In the genomic region with DNA sequence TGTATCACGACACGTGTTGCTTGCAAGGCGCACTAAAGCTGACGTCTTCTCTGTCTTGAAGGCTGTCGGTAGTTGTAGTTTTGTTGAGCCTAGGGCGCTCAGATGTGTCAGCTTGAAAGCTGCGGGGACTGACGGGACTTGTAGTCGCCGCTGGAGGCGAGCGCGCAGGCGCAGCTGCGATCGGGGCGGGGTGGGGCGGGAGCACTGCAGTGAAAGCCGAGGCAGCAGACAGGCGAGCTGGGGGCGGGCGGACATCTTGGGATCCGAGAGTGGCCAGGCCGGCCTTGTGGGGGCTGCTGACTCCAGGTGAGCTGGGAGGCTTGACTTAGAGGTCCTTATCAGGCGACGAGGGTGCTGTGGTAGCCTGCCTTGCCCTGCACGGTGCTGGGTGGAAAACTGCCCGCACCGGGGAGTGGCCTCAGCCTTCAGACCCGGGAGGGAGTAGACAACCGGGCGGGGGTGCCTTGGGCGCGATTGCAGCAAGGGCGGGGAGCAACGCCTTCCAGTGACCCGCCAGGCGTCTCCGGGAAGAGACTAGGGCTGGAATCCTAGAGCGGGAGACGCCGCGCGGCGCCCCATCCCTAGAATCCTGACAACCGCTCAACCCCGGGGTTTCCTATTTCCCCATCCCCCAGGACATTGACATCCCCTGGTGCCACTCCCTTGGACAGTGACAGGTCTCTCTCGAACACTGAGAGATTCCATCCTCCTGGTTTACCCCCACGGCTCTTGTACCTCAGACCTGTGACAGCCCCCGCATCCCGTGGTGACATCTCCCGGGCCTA, we compare ENCODE assay signal across 8 mouse cellular contexts. TPM values are rescaled to one million over a fixed set of nuclear protein-coding genes. Genes with fewer than 3 reads are reported as not detected.
A peak's percentile ranks its signal among the peaks of the same experiment; 100 is the strongest.
DNase-seq lines count a peak whose midpoint lies in the region; ATAC-seq and TF ChIP-seq lines count a peak whose summit lies in the region.

Ap2m1 (plus strand) TSS at position 183 of the 785 bp plus-strand sequence.

- peaks cover 29% of the 10 kb centered on the region for H3K4me1 ChIP-seq in heart, embryonic 12.5 days (replicated peaks)
- H3K4me1 ChIP-seq in kidney, postnatal 0 days (replicated peaks; ENCODE audit: insufficient read depth, low read length), result peaks cover 11% of the 10 kb centered on the region
- H3K4me1 ChIP-seq in liver, embryonic 11.5 days (replicated peaks; ENCODE audit: control insufficient read depth, insufficient read depth, low read length), result peaks cover 27% of the 10 kb centered on the region
- peaks cover 21% of the 10 kb centered on the region for H3K4me1 ChIP-seq in stomach, embryonic 14.5 days (ENCODE audit: control insufficient read depth, insufficient read depth, low read length)

- WGBS in heart, embryonic 12.5 days, result under 1% methylated on average over 52 of the region's 52 CpGs
- under 1% methylated on average over 50 of the region's 52 CpGs for WGBS in kidney, postnatal 0 days
- WGBS in liver, embryonic 11.5 days, result under 1% methylated on average over 52 of the region's 52 CpGs
- under 1% methylated on average over 49 of the region's 52 CpGs for WGBS in stomach, embryonic 14.5 days

- no peaks in the 10 kb centered on the region for H3K9me3 ChIP-seq in heart, embryonic 12.5 days (replicated peaks)
- H3K9me3 ChIP-seq in kidney, postnatal 0 days (replicated peaks; ENCODE audit: low read length), result no peaks in the 10 kb centered on the region
- no peaks in the 10 kb centered on the region for H3K9me3 ChIP-seq in liver, embryonic 11.5 days (ENCODE audit: control insufficient read depth, low read length)
- no peaks in the 10 kb centered on the region for H3K9me3 ChIP-seq in stomach, embryonic 14.5 days (ENCODE audit: control insufficient read depth, low read depth, low read length)

- H3K36me3 ChIP-seq in heart, embryonic 12.5 days, result peaks cover 61% of the 10 kb centered on the region
- peaks cover 33% of the 10 kb centered on the region for H3K36me3 ChIP-seq in kidney, postnatal 0 days (ENCODE audit: insufficient read depth, low read length)
- H3K36me3 ChIP-seq in liver, embryonic 11.5 days (ENCODE audit: control insufficient read depth, insufficient read depth, low read length), result peaks cover 40% of the 10 kb centered on the region
- peaks cover 52% of the 10 kb centered on the region for H3K36me3 ChIP-seq in stomach, embryonic 14.5 days (ENCODE audit: control insufficient read depth, insufficient read depth, low read length)

- TF ChIP-seq CTCF in kidney, postnatal 0 days (IDR thresholded peaks at IDR 0.05; ENCODE audit: low read depth), result no peak

- H3K4me3 ChIP-seq in heart, embryonic 12.5 days, result peak within 1 kb of the TSS; percentile 83
- peak within 1 kb of the TSS; percentile 70 for H3K4me3 ChIP-seq in kidney, postnatal 0 days (replicated peaks; ENCODE audit: low read depth, low read length)
- peak within 1 kb of the TSS; percentile 76 for H3K4me3 ChIP-seq in liver, embryonic 11.5 days (ENCODE audit: low read depth, low read length)
- peak within 1 kb of the TSS; percentile 75 for H3K4me3 ChIP-seq in stomach, embryonic 14.5 days (ENCODE audit: low read depth, low read length)

- no peaks in the 10 kb centered on the region for H3K27me3 ChIP-seq in heart, embryonic 12.5 days (replicated peaks)
- H3K27me3 ChIP-seq in kidney, postnatal 0 days (ENCODE audit: insufficient read depth, low read length), result no peaks in the 10 kb centered on the region
- H3K27me3 ChIP-seq in liver, embryonic 11.5 days (replicated peaks; ENCODE audit: control insufficient read depth, insufficient read depth, low read length), result no peaks in the 10 kb centered on the region
- H3K27me3 ChIP-seq in stomach, embryonic 14.5 days (ENCODE audit: control insufficient read depth, insufficient read depth, low read length), result no peaks in the 10 kb centered on the region

- peak; percentile 92 for ATAC-seq in erythroid progenitor cell, adult 5-6 weeks (replicated peaks; ENCODE audit: low FRiP score, poor library complexity, severe bottlenecking)
- ATAC-seq in heart, embryonic 12.5 days (ENCODE audit: insufficient number of reproducible peaks, low FRiP score), result peak; percentile 97
- peak; percentile 96 for ATAC-seq in kidney, postnatal 0 days (replicated peaks; ENCODE audit: low FRiP score, low read depth)
- peak; percentile 95 for ATAC-seq in liver, embryonic 11.5 days (replicated peaks; ENCODE audit: low FRiP score)
- ATAC-seq in stomach, embryonic 14.5 days (ENCODE audit: insufficient number of reproducible peaks, insufficient read depth, low FRiP score, low read depth), result peak; percentile 98

- peak within 1 kb of the TSS; percentile 96 for H3K4me2 ChIP-seq in heart, embryonic 12.5 days
- H3K4me2 ChIP-seq in kidney, postnatal 0 days (ENCODE audit: low read length), result peak within 1 kb of the TSS; percentile 80
- peak within 1 kb of the TSS; percentile 72 for H3K4me2 ChIP-seq in liver, embryonic 11.5 days
- H3K4me2 ChIP-seq in stomach, embryonic 14.5 days (replicated peaks; ENCODE audit: low read depth, low read length), result peak within 1 kb of the TSS; percentile 92

- peak within 1 kb of the TSS; percentile 86 for H3K27ac ChIP-seq in heart, embryonic 12.5 days (ENCODE audit: poor library complexity, severe bottlenecking)
- H3K27ac ChIP-seq in kidney, postnatal 0 days, result peak within 1 kb of the TSS; percentile 81
- H3K27ac ChIP-seq in liver, embryonic 11.5 days (ENCODE audit: low read depth, low read length), result peak within 1 kb of the TSS; percentile 78
- H3K27ac ChIP-seq in stomach, embryonic 14.5 days (ENCODE audit: low read length), result peak within 1 kb of the TSS; percentile 73; the same call in 1 of the 2 replicates

- peak within 1 kb of the TSS; percentile 92 for H3K9ac ChIP-seq in heart, embryonic 12.5 days
- H3K9ac ChIP-seq in kidney, postnatal 0 days (ENCODE audit: low read depth, low read length), result peak within 1 kb of the TSS; percentile 89
- H3K9ac ChIP-seq in liver, embryonic 11.5 days (ENCODE audit: low read depth, low read length), result peak within 1 kb of the TSS; percentile 75
- H3K9ac ChIP-seq in stomach, embryonic 14.5 days (replicated peaks; ENCODE audit: low read depth, low read length), result peak within 1 kb of the TSS; percentile 75

- peak; percentile 100 for DNase-seq in CD4-positive helper T cell, adult 2 months (ENCODE audit: low read depth, low spot score)
- DNase-seq in brain, embryonic 18.5 days (ENCODE audit: low read depth, low spot score), result peak; percentile 99
- DNase-seq in kidney, postnatal 0 days (ENCODE audit: low spot score), result peak; percentile 99
- peak; percentile 92 for DNase-seq in liver, embryonic 11.5 days (ENCODE audit: low spot score)
- DNase-seq in naive thymus-derived CD4-positive, alpha-beta T cell, adult 2 months (ENCODE audit: low read depth), result peak; percentile 98

RNA-seq across cellular contexts. Expression of gene Ap2m1, which starts in this region (rescaled TPM):
- 214 and 297 TPM in 2 replicates for total RNA-seq in erythroid progenitor cell, adult 5-6 weeks (2015; ENCODE audit: low replicate concordance)
- total RNA-seq in erythroid progenitor cell, adult 5-6 weeks (2017; ENCODE audit: low replicate concordance), result 271 and 285 TPM in 2 replicates
- 487 and 490 TPM in 2 replicates for polyA plus RNA-seq in heart, embryonic 12.5 days (2016; fragmentation: Nextera tagmentation; extraction: Ambion mirVana)
- 605 and 673 TPM in 2 replicates for polyA plus RNA-seq in kidney, postnatal 0 days (2015; fragmentation: Nextera tagmentation; extraction: Ambion mirVana)
- 519 and 569 TPM in 2 replicates for polyA plus RNA-seq in liver, embryonic 11.5 days (2014; fragmentation: Nextera tagmentation; extraction: Ambion mirVana)
- 586 and 625 TPM in 2 replicates for polyA plus RNA-seq in stomach, embryonic 14.5 days (2014; fragmentation: Nextera tagmentation; extraction: Ambion mirVana)

Comparison
In these comparisons a context has a peak if more than half of its experiments do, and no peak if none do; other contexts are left out.
1. Peak in every context shown above with its lines: DNase-seq, ATAC-seq, H3K4me3 ChIP-seq and H3K27ac ChIP-seq.